Mouse (Mus musculus) CH12.LX (cell line): ENCODE results near the gene Fuz. TPM values are rescaled to one million over a fixed set of nuclear protein-coding genes. Genes with fewer than 3 reads are reported as not detected.
A peak's percentile ranks its signal among the peaks of the same experiment; 100 is the strongest.

Source experiments
- DNase-seq: peaks from one replicate; pipeline ENCODE4 v3.0.0-alpha.2; 2013; ENCODE audit errors: extremely low read depth
- H3K27ac ChIP-seq: 2 replicates; pipeline ENCODE4 v1.5.1; 2012; ENCODE audit warnings: low read depth, mild to moderate bottlenecking, control low read depth, moderate library complexity; ENCODE audit not compliant: insufficient read depth
- H3K27me3 ChIP-seq: replicated peaks from 2 replicates; pipeline ENCODE3; 2012; ENCODE audit warnings: inconsistent platforms
- H3K36me3 ChIP-seq, 2 experiments: replicated peaks in 1 of 2; 2 replicates each; pipeline versions ENCODE3 to v1.6.1; 2012; ENCODE audit warnings: inconsistent platforms in 1 of 2, low read length in 1 of 2, mild to moderate bottlenecking in 1 of 2, mixed read lengths in 1 of 2, moderate library complexity in 1 of 2; ENCODE audit not compliant: control insufficient read depth in 1 of 2, insufficient read depth in 1 of 2
- H3K4me1 ChIP-seq, 2 experiments: 2 replicates each; pipeline ENCODE4 v1.6.1; 2012; ENCODE audit warnings: inconsistent platforms in 1 of 2, moderate library complexity in 1 of 2; ENCODE audit not compliant: insufficient read depth in 2 of 2, control insufficient read depth in 1 of 2
- H3K4me2 ChIP-seq: 2 replicates; pipeline ENCODE4 v1.6.1; 2012; ENCODE audit warnings: low read depth, mild to moderate bottlenecking, control low read depth; ENCODE audit not compliant: poor library complexity, insufficient read depth, severe bottlenecking
- H3K4me3 ChIP-seq, 3 experiments: fragments of 150-350 bp in 1 of 3; sonication (generic) in 1 of 3; replicated peaks in 1 of 3; 2 replicates each; pipeline versions ENCODE3 to v1.5.1; 2011 to 2012; ENCODE audit warnings: low read depth in 2 of 3, low read length in 2 of 3, mild to moderate bottlenecking in 2 of 3, moderate library complexity in 2 of 3, control low read depth in 1 of 3, improper control_type of control experiment in 1 of 3, inconsistent platforms in 1 of 3, mixed read lengths in 1 of 3; ENCODE audit not compliant: poor library complexity in 1 of 3
- H3K79me2 ChIP-seq: replicated peaks from 2 replicates; pipeline ENCODE4 v1.6.1; 2012; ENCODE audit warnings: mild to moderate bottlenecking, moderate library complexity; ENCODE audit not compliant: control insufficient read depth, poor library complexity, insufficient read depth, severe bottlenecking; ENCODE audit errors: extremely low read depth
- H3K9ac ChIP-seq: 2 replicates; pipeline ENCODE4 v1.6.1; 2012; ENCODE audit warnings: low read depth, mild to moderate bottlenecking, control low read depth, moderate library complexity; ENCODE audit not compliant: insufficient read depth
- H3K9me3 ChIP-seq: replicated peaks from 2 replicates; pipeline ENCODE3; 2012; ENCODE audit warnings: low read length, inconsistent platforms, mixed read lengths
- BHLHE40 ChIP-seq: IDR thresholded peaks from 2 replicates; pipeline ENCODE4 v1.6.1; 2011; ENCODE audit warnings: mild to moderate bottlenecking, low read depth, low read length, improper control_type of control experiment
- CTCF ChIP-seq, 2 experiments: IDR thresholded peaks in 1 of 2; conservative IDR thresholded peaks in 1 of 2; 2 replicates each; pipeline ENCODE4 v1.5.1; 2011 to 2012; ENCODE audit warnings: low read depth in 2 of 2, low read length in 2 of 2, improper control_type of control experiment in 1 of 2, inconsistent platforms in 1 of 2, mild to moderate bottlenecking in 1 of 2, moderate library complexity in 1 of 2
- ELF1 ChIP-seq: IDR thresholded peaks from 2 replicates; pipeline ENCODE4 v1.6.1; 2014; ENCODE audit warnings: low read depth, mild to moderate bottlenecking, inconsistent platforms, low read length, improper control_type of control experiment
- ETS1 ChIP-seq: conservative IDR thresholded peaks from 2 replicates; pipeline ENCODE4 v1.6.1; 2012; ENCODE audit warnings: low read depth, mild to moderate bottlenecking, inconsistent platforms, low read length, improper control_type of control experiment, moderate library complexity
- GABPA ChIP-seq: IDR thresholded peaks from 2 replicates; pipeline ENCODE4 v1.6.1; 2012; ENCODE audit warnings: low read depth, low read length, improper control_type of control experiment, inconsistent platforms; ENCODE audit not compliant: insufficient replicate concordance
- IRF4 ChIP-seq: IDR thresholded peaks from 2 replicates; pipeline ENCODE4 v1.6.1; 2014; ENCODE audit warnings: low read depth, mild to moderate bottlenecking, inconsistent platforms, low read length, improper control_type of control experiment
- JUND ChIP-seq: conservative IDR thresholded peaks from 2 replicates; pipeline ENCODE4 v1.6.1; 2011; ENCODE audit warnings: low read depth, low read length, improper control_type of control experiment
- KAT2A ChIP-seq: IDR thresholded peaks from 2 replicates; pipeline ENCODE4 v1.6.1; 2012; ENCODE audit warnings: low read length, improper control_type of control experiment, inconsistent platforms; ENCODE audit not compliant: insufficient replicate concordance
- MAFK ChIP-seq: IDR thresholded peaks from 2 replicates; pipeline ENCODE4 v1.6.1; 2011; ENCODE audit warnings: low read length, improper control_type of control experiment; ENCODE audit not compliant: insufficient replicate concordance
- MAX ChIP-seq: IDR thresholded peaks from 2 replicates; pipeline ENCODE4 v1.6.1; 2011; ENCODE audit warnings: low read length, improper control_type of control experiment
- MAZ ChIP-seq: IDR thresholded peaks from 2 replicates; pipeline ENCODE4 v1.6.1; 2012; ENCODE audit warnings: low read depth, mild to moderate bottlenecking, inconsistent platforms, low read length, improper control_type of control experiment, moderate library complexity
- MXI1 ChIP-seq: IDR thresholded peaks from 2 replicates; pipeline ENCODE4 v1.6.1; 2011; ENCODE audit warnings: mild to moderate bottlenecking, low read depth, low read length, improper control_type of control experiment
- MYC ChIP-seq: IDR thresholded peaks from 2 replicates; pipeline ENCODE4 v1.6.1; 2011; ENCODE audit warnings: low read depth, mild to moderate bottlenecking, improper control_type of control experiment, low read length
- NELFE ChIP-seq: IDR thresholded peaks from 2 replicates; pipeline ENCODE4 v1.6.1; 2011; ENCODE audit warnings: low read depth, low read length, improper control_type of control experiment
- PAX5 ChIP-seq: IDR thresholded peaks from 2 replicates; pipeline ENCODE4 v1.6.1; 2012; ENCODE audit warnings: low read length, inconsistent platforms, mixed read lengths
- POLR2A ChIP-seq: IDR thresholded peaks from 2 replicates; pipeline ENCODE4 v1.6.1; 2011; ENCODE audit warnings: low read depth, mild to moderate bottlenecking, improper control_type of control experiment, low read length
- SIN3A ChIP-seq: IDR thresholded peaks from 2 replicates; pipeline ENCODE4 v1.6.1; 2012; ENCODE audit warnings: low read length, improper control_type of control experiment, inconsistent platforms
- TCF12 ChIP-seq: IDR thresholded peaks from 2 replicates; pipeline ENCODE4 v1.6.1; 2014; ENCODE audit warnings: low read depth, mild to moderate bottlenecking, inconsistent platforms, low read length, improper control_type of control experiment
- UBTF ChIP-seq: IDR thresholded peaks from 2 replicates; pipeline ENCODE4 v1.6.1; 2012; ENCODE audit warnings: low read depth, mild to moderate bottlenecking, inconsistent platforms, low read length, improper control_type of control experiment, moderate library complexity
- USF1 ChIP-seq: IDR thresholded peaks from 2 replicates; pipeline ENCODE4 v1.6.1; 2014; ENCODE audit warnings: low read depth, mild to moderate bottlenecking, inconsistent platforms, low read length, improper control_type of control experiment
- ZC3H11A ChIP-seq: IDR thresholded peaks from 2 replicates; pipeline ENCODE4 v1.6.1; 2012; ENCODE audit warnings: low read depth, mild to moderate bottlenecking, inconsistent platforms, low read length, improper control_type of control experiment
- ZMIZ1 ChIP-seq: IDR thresholded peaks from 2 replicates; pipeline ENCODE4 v1.6.1; 2012; ENCODE audit warnings: low read depth, mild to moderate bottlenecking, inconsistent platforms, low read length, improper control_type of control experiment
- dilution Hi-C: fragments of 300-500 bp; cut with MboI; formaldehyde crosslinking; loops from 2 replicates; pipeline ENCODE4 v1.14.3; 2020; ENCODE audit warnings: low sequenced_read_pairs; ENCODE audit not compliant: extremely low pct_unique_long_range_greater_than_20kb, extremely low pct_ligation_motif_present
- in situ Hi-C: fragments of 300-500 bp; cut with MboI; formaldehyde crosslinking; loops from 3 replicates; pipeline ENCODE4 v1.14.3; 2019; ENCODE audit warnings: low sequenced_read_pairs, low pct_ligation_motif_present, low pct_unique_long_range_greater_than_20kb, mixed read lengths
- polyA plus RNA-seq: library from polyadenylated mRNA; unstranded; fragments of >175 nt; gene quantifications from 2 replicates; pipeline ENCODE4 v1.2.1, GENCODE M21; 2012; ENCODE audit warnings: low read depth; ENCODE audit not compliant: insufficient read length
- total RNA-seq, 2 experiments: library from RNA; depleted of rRNA; stranded (reverse); fragments of 300-350 nt in 1 of 2; fragments of >200 nt in 1 of 2; gene quantifications; 2 replicates each; pipeline ENCODE4 v1.2.3; 2012 to 2014

Gene Fuz
- total and polyA plus RNA-seq, 3 experiments, result 16.7 to 17.1 (median 16.9) TPM

GRCm38 (mm10) chr7:44905430-44905829 is 9.6 kb downstream of the Fuz start:
- Histone ChIP-seq H3K4me2 (no peak overlapping the region), H3K4me3 (no peak overlapping the region), H3K36me3 (peaks cover 94 to 100% of the 10 kb centered on the region in 2 experiments), H3K27me3 (no peaks in the 10 kb centered on the region), H3K4me1 (peaks cover 0 to 31% of the 10 kb centered on the region in 2 experiments; a peak in 2 of 4 replicates), H3K79me2 (no peaks in the 10 kb centered on the region), H3K27ac (no peak overlapping the region), H3K9me3 (no peaks in the 10 kb centered on the region), H3K9ac (no peak overlapping the region)
- in situ Hi-C loops (no loop called here), dilution Hi-C loops (no loop called here)
- no peak for DNase-seq
- no peak for TF ChIP-seq MYC
- TF ChIP-seq ZMIZ1, result no peak
- no peak for TF ChIP-seq MXI1
- TF ChIP-seq MAZ, result no peak
- TF ChIP-seq TCF12, result no peak

GRCm38 (mm10) chr7:44908706-44909476 is 13.0 kb downstream of the Fuz start:
- Histone ChIP-seq H3K36me3 (peaks cover 83 to 99% of the 10 kb centered on the region in 2 experiments), H3K79me2 (no peaks in the 10 kb centered on the region), H3K4me2 (no peak overlapping the region), H3K27me3 (no peaks in the 10 kb centered on the region), H3K27ac (peak overlapping the region; percentile 17; the same call in 1 of the 2 replicates), H3K9ac (no peak overlapping the region), H3K4me3 (no peak overlapping the region), H3K4me1 (peaks cover 0 to 28% of the 10 kb centered on the region in 2 experiments; a peak in 2 of 4 replicates), H3K9me3 (no peaks in the 10 kb centered on the region)
- in situ Hi-C loops, result no loop called here
- dilution Hi-C loops, result no loop called here
- peak; percentile 43; the same call in 1 of the 2 replicates for TF ChIP-seq ETS1
- no peak for TF ChIP-seq MYC
- no peak for TF ChIP-seq JUND
- no peak for TF ChIP-seq TCF12
- TF ChIP-seq PAX5, result no peak
- no peak for TF ChIP-seq UBTF
- no peak for TF ChIP-seq USF1
- TF ChIP-seq BHLHE40, result no peak
- DNase-seq, result peak; percentile 79

- dilution Hi-C loops, result no loop called here
- Histone ChIP-seq H3K4me1 (peaks cover 3 to 8% of the 10 kb centered on the region in 2 experiments; a peak in 3 of 4 replicates), H3K27ac (no peak overlapping the region), H3K79me2 (no peaks in the 10 kb centered on the region), H3K4me3 (no peak overlapping the region), H3K27me3 (no peaks in the 10 kb centered on the region)
- no peak for TF ChIP-seq MXI1
- TF ChIP-seq KAT2A, result no peak
- TF ChIP-seq MAFK, result no peak
- no peak for TF ChIP-seq BHLHE40
- TF ChIP-seq ELF1, result no peak
- TF ChIP-seq GABPA, result no peak
- no peak for TF ChIP-seq ZC3H11A
- no peak for TF ChIP-seq NELFE
- TF ChIP-seq PAX5, result no peak
- no peak for TF ChIP-seq POLR2A
- no peak for TF ChIP-seq SIN3A
- no peak for TF ChIP-seq IRF4
- no peak for TF ChIP-seq MAX
- no peak for TF ChIP-seq CTCF (conservative IDR thresholded peaks at IDR 0.05 in 1 of 2, IDR thresholded peaks at IDR 0.05 in 1 of 2; ENCODE audit: low read depth in 2 of 2, low read length in 2 of 2)
- no peak for TF ChIP-seq USF1
- TF ChIP-seq, all 38 proteins: peak for 0
- no peak overlapping the region for H3K4me2 ChIP-seq
- H3K9ac ChIP-seq, result no peak overlapping the region
- H3K36me3 ChIP-seq, result peaks cover 45 to 94% of the 10 kb centered on the region in 2 experiments
- H3K9me3 ChIP-seq, result no peaks in the 10 kb centered on the region
- DNase-seq, result no peak
- in situ Hi-C loops, result no loop called here
Observed at GRCm38 (mm10) chr7:44914396-44914795, 18.5 kb downstream of the Fuz start.
